Mouse (Mus musculus): ENCODE measurements at regions not wholly inside any gene's neighbourhood (a gene's known extent, or its start where the extent isn't known, plus 50 kb on each side); places are given as distances from the start of the nearest gene placed in this dataset.

GRCm38 (mm10) chr1:76404003-76404402 is 857.9 kb downstream of the Slc4a3 start:
- Histone ChIP-seq H3K4me3 (no peak overlapping the region), H3K27ac (no peak overlapping the region), H3K36me3 (no peaks in the 10 kb centered on the region), H3K4me1 (no peaks in the 10 kb centered on the region), H3K9me3 (no peaks in the 10 kb centered on the region), H3K27me3 (ENCODE audit: insufficient read depth, poor library complexity, severe bottlenecking) (no peaks in the 10 kb centered on the region)
- no peak for DNase-seq (ENCODE audit: low spot score)
- 66% methylated on average over 4 of the region's 4 CpGs for WGBS

DNA sequence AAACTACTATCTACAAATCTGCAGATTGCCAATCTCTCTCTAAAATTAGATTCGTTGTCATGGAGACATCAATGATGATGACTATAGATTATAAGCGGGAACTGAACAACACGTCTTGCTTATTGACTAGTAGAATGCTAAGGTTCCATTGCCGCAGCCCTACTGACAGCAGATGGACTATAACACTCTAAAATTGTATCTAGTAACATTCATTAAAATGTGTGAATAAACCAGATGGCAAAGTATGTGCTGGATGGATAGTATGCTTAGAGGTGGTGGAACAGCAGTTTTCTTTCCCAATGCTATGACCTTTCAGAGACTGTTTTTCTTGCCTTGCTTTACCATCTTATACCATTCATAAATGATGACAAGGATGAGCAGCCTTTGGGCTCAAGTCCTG is 864.7 kb downstream of the Slc4a3 start:
- H3K4me1 ChIP-seq: no peaks in the 10 kb centered on the region
- no peak for DNase-seq (ENCODE audit: low spot score)
- no peak overlapping the region for H3K27ac ChIP-seq
- H3K27me3 ChIP-seq (ENCODE audit: insufficient read depth, poor library complexity, severe bottlenecking): no peaks in the 10 kb centered on the region; the same call in 1 of the 2 replicates
- 75% methylated on average over 4 of the region's 4 CpGs for WGBS
- no peak overlapping the region for H3K4me3 ChIP-seq
- no peaks in the 10 kb centered on the region for H3K36me3 ChIP-seq
- H3K9me3 ChIP-seq: no peaks in the 10 kb centered on the region

DNA sequence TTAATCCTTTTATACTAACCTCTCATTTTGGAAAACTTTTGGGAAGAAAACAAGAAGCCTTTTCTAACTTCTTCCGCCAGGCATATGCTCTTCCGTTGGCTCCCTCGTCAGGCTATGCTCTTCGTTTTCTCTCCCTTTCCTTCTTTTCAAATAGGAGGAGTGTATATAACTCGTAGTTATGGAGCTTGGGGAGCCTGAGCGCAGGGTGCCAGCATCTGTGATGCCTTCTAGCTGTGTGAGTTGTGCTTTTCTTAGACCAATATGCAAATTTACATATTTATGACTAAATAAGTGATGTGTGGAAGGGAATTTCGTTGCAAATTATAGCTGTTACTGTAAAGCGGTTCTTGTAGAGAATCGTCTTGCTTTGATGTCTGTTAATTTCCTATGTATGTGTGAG is 874.5 kb downstream of the Slc4a3 start:
- 89% methylated on average over 9 of the region's 9 CpGs for WGBS
- no peaks in the 10 kb centered on the region for H3K4me1 ChIP-seq
- H3K27me3 ChIP-seq (ENCODE audit: insufficient read depth, poor library complexity, severe bottlenecking): no peaks in the 10 kb centered on the region
- H3K36me3 ChIP-seq: no peaks in the 10 kb centered on the region
- H3K4me3 ChIP-seq: no peak overlapping the region
- no peaks in the 10 kb centered on the region for H3K9me3 ChIP-seq
- no peak overlapping the region for H3K27ac ChIP-seq
- DNase-seq (ENCODE audit: low spot score): no peak

- Histone ChIP-seq H3K4me1 (no peaks in the 10 kb centered on the region), H3K27ac (no peak overlapping the region), H3K36me3 (no peaks in the 10 kb centered on the region), H3K27me3 (ENCODE audit: insufficient read depth, poor library complexity, severe bottlenecking) (no peaks in the 10 kb centered on the region), H3K4me3 (no peak overlapping the region), H3K9me3 (no peaks in the 10 kb centered on the region)
- DNase-seq (ENCODE audit: low spot score): no peak
- WGBS: 74% methylated on average over 7 of the region's 7 CpGs
Measured at GRCm38 (mm10) chr1:76427439-76427838, 881.4 kb downstream of the Slc4a3 start.

GRCm38 (mm10) chr1:76430041-76430610 is 884.1 kb downstream of the Slc4a3 start:
- H3K9me3 ChIP-seq: no peaks in the 10 kb centered on the region
- H3K4me3 ChIP-seq: no peak overlapping the region
- H3K4me1 ChIP-seq: no peaks in the 10 kb centered on the region
- 89% methylated on average over 6 of the region's 6 CpGs for WGBS
- DNase-seq (ENCODE audit: low spot score): no peak
- no peak overlapping the region for H3K27ac ChIP-seq
- H3K36me3 ChIP-seq: no peaks in the 10 kb centered on the region
- H3K27me3 ChIP-seq (ENCODE audit: insufficient read depth, poor library complexity, severe bottlenecking): no peaks in the 10 kb centered on the region

GRCm38 (mm10) chr1:76433481-76433941 is 887.4 kb downstream of the Slc4a3 start:
- Histone ChIP-seq H3K4me1 (peaks cover 6% of the 10 kb centered on the region; the same call in 1 of the 2 replicates), H3K27ac (no peak overlapping the region), H3K36me3 (no peaks in the 10 kb centered on the region), H3K9me3 (no peaks in the 10 kb centered on the region), H3K27me3 (ENCODE audit: insufficient read depth, poor library complexity, severe bottlenecking) (no peaks in the 10 kb centered on the region), H3K4me3 (no peak overlapping the region)
- WGBS: 57% methylated on average over 6 of the region's 6 CpGs
- no peak for DNase-seq (ENCODE audit: low spot score)

DNA sequence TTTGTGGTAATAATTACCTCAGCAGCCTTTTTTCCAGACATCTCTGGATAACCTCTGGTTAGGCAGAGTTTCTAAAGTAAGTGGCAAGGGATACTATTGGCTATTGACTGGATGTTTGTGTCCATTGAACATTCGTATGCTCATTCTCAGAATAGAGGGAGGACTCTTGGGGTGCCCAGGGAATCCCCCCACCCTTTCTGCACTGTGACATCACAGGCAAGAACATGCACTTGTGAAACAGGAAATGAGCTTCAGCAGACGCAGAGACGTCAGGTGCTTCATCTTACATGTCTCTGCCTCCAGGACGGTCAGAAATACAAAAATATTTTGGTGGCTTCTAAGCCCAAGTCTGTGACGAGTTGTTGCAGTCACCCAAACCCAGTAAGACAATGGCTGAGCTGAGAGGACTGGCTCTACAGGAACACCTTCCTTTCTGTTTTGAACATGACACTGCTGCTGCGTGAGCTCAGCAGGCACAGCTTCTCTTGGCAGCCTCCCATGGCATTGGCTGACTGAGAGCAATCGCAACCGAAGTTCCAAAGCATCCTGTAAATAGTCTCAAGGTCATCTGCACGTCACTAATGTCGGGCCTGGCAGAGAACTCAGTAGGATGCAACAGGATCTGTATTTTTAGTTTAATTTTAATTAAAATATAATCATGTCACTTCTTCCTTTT is 904.6 kb downstream of the Slc4a3 start:
- Histone ChIP-seq H3K27ac (no peak overlapping the region), H3K27me3 (ENCODE audit: insufficient read depth, poor library complexity, severe bottlenecking) (no peaks in the 10 kb centered on the region), H3K4me3 (no peak overlapping the region), H3K9me3 (no peaks in the 10 kb centered on the region), H3K4me1 (peaks cover 4% of the 10 kb centered on the region; the same call in 1 of the 2 replicates), H3K36me3 (no peaks in the 10 kb centered on the region)
- DNase-seq (ENCODE audit: low spot score): no peak
- WGBS: 65% methylated on average over 10 of the region's 10 CpGs

DNA sequence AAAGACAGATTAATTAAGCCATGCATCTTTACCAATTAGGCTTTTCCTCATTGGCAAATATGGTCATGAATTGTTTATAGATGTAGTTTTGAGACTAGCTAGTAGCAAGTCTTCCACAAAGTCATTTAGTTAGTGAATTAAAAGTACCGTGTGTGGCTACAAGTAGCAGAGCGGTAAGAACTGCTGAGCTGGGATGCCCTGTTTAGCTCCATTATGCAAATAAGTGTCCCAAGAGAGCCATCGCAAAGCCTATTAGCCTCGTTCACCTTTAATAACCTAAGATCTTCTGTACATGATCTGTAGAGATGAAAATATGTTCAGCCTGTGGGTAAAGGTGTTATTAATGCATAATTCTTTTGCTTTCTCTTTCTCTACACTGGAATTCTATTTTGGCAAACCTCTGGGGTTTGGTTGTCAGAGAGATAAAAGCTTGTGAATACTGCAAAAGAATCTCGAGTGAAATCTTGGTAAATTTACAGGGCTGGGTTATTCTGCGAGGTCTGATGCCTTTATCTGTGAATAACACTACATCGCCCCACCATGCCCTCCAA is 907.2 kb downstream of the Slc4a3 start:
- H3K9me3 ChIP-seq: no peaks in the 10 kb centered on the region

GRCm38 (mm10) chr1:76466562-76466961 is 920.5 kb downstream of the Slc4a3 start:
- WGBS: 84% methylated on average over 2 of the region's 2 CpGs
- Histone ChIP-seq H3K27me3 (ENCODE audit: insufficient read depth, poor library complexity, severe bottlenecking) (no peaks in the 10 kb centered on the region), H3K27ac (no peak overlapping the region), H3K9me3 (no peaks in the 10 kb centered on the region), H3K4me1 (no peaks in the 10 kb centered on the region), H3K4me3 (no peak overlapping the region), H3K36me3 (no peaks in the 10 kb centered on the region)
- no peak for DNase-seq (ENCODE audit: low spot score)

More for the DNA sequence above, 907.2 kb downstream of the Slc4a3 start:
- no peak for DNase-seq (ENCODE audit: low spot score)
- Histone ChIP-seq H3K27me3 (ENCODE audit: insufficient read depth, poor library complexity, severe bottlenecking) (no peaks in the 10 kb centered on the region), H3K27ac (no peak overlapping the region), H3K4me1 (peaks cover 4% of the 10 kb centered on the region; the same call in 1 of the 2 replicates), H3K36me3 (no peaks in the 10 kb centered on the region), H3K4me3 (no peak overlapping the region)
- 81% methylated on average over 7 of the region's 7 CpGs for WGBS

DNA sequence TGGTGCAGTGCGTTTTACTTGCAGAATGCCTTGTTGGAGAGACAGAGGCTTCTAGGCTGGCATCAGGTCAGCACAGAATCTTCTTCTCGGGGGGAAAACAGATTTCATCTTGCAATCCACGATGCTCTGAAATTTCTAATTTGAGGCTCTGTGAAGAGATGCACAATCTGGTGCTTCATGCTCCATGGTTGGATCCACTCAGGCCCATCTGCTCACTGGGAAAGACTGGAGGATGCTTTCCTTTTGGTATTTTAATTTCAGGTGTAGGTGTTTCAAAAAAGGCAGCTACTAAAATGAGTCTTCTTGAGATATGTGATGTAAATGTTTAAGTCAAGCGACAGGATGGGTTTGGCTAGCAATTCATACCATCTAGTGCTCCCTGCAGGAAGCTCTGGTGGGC is 938.1 kb downstream of the Slc4a3 start:
- H3K9me3 ChIP-seq: no peaks in the 10 kb centered on the region
- no peaks in the 10 kb centered on the region for H3K27me3 ChIP-seq (ENCODE audit: insufficient read depth, poor library complexity, severe bottlenecking)
- WGBS: 79% methylated on average over 4 of the region's 4 CpGs
- H3K36me3 ChIP-seq: no peaks in the 10 kb centered on the region
- no peak overlapping the region for H3K4me3 ChIP-seq
- no peaks in the 10 kb centered on the region; the same call in 1 of the 2 replicates for H3K4me1 ChIP-seq
- no peak for DNase-seq (ENCODE audit: low spot score)
- H3K27ac ChIP-seq: no peak overlapping the region

DNA sequence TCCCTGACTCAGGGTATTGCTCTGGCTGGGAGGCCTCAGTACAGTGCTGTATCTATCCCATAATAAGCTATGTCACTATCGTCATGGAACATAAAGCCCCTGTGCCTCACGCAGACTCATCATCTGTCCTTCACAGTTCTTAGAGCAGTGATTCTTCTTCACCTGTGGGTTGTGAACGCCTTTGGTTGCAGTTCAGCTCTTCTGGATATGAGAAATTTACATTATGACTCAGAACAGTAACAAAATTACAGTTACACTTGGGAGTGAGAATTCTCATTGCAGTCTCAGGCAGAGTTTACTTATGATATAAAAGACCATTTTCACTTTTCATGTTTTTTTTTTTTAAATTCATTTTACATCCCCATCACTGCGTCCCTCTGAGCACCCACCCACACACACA is 941.4 kb downstream of the Slc4a3 start:
- Histone ChIP-seq H3K27ac (no peak overlapping the region), H3K9me3 (no peaks in the 10 kb centered on the region), H3K4me3 (no peak overlapping the region), H3K4me1 (peaks cover 14% of the 10 kb centered on the region), H3K27me3 (ENCODE audit: insufficient read depth, poor library complexity, severe bottlenecking) (no peaks in the 10 kb centered on the region), H3K36me3 (no peaks in the 10 kb centered on the region)
- WGBS: 86% methylated on average over 4 of the region's 4 CpGs
- DNase-seq (ENCODE audit: low spot score): no peak

DNA sequence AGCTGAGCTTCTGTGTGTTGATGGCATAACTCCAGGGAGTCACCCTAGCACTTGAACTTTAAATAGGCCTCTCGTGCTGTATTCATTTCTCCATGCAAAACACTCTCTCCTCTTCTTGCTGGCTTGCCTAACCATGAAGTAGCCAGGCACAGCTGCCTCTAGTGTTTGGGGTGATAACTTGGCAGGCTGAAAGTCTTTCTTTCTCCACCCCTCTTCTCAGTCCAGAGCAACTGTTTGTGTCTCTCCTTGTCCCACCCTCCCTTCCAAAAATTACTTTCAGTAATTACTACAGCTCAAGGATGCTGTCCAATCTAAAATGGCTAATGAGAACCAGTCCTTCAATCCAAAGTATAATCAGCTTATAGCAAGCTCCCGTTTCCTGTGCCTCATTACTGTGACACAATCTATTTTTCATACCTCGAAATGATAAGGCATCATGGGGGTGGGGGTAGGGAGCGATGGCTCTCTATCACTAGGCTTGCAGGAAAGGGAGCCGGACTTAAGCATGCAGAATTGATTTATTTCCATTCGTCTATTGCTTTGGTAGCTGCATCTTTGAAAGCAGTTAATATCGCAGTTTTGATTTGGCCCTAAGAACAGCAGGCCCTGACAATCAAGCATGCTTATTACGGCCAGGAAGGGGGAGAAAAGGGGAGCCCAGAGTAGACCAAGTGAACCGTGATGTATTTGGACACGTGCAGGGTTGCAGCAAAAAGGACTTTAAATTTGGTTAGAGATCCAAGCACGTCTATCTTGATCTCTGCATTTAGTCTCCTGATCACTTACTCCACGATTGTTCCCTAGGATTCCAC is 943.8 kb downstream of the Slc4a3 start:
- Histone ChIP-seq H3K9me3 (no peaks in the 10 kb centered on the region), H3K36me3 (no peaks in the 10 kb centered on the region), H3K4me1 (peaks cover 14% of the 10 kb centered on the region), H3K27ac (no peak overlapping the region), H3K4me3 (no peak overlapping the region), H3K27me3 (ENCODE audit: insufficient read depth, poor library complexity, severe bottlenecking) (no peaks in the 10 kb centered on the region)
- WGBS: 63% methylated on average over 12 of the region's 12 CpGs
- no peak for DNase-seq (ENCODE audit: low spot score)

GRCm38 (mm10) chr1:76490719-76491118 is 944.7 kb downstream of the Slc4a3 start:
- H3K4me1 ChIP-seq: peaks cover 14% of the 10 kb centered on the region
- H3K9me3 ChIP-seq: no peaks in the 10 kb centered on the region
- no peaks in the 10 kb centered on the region for H3K27me3 ChIP-seq (ENCODE audit: insufficient read depth, poor library complexity, severe bottlenecking)
- no peak overlapping the region for H3K4me3 ChIP-seq
- no peak overlapping the region for H3K27ac ChIP-seq
- H3K36me3 ChIP-seq: no peaks in the 10 kb centered on the region
- DNase-seq (ENCODE audit: low spot score): no peak
- 55% methylated on average over 7 of the region's 7 CpGs for WGBS
